Comparison of ENCODE assay signal across 15 mouse cellular contexts in the genomic region with DNA sequence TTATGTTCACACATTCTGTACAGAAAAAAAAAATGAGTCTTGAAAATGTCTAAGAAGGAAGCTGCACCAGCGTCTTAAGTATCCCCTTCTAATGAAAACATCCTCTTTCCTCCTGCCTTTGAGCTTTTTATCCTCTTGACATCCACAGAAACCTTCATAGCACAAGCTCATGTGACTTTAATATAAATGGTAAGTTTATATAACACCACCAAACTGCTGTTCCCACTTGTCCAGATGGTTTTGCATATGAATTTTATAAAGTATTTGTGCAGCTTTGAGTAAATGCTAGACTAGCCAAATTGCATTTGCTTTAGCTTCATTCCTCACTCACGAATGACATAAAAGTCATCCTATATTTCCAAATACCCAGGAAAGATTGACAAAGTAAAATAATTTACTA.
"Had no signal": no experiment of that assay in that cellular context is flagged by ENCODE, and none has a peak within 500 bp of the region (broad histone marks: within the 10 kb centered on the region; RNA-seq: fewer than 3 reads in every experiment).

No protein-coding gene starts in this region.

- H3K4me2 ChIP-seq: liver, embryonic 13.5 days; midbrain, embryonic 11.5 days; stomach, embryonic 15.5 days had no signal

- H3K4me3 ChIP-seq: liver, embryonic 13.5 days; stomach, embryonic 15.5 days had no signal

- H3K27me3 ChIP-seq: liver, embryonic 13.5 days; stomach, embryonic 15.5 days had no signal

- H3K4me1 ChIP-seq: liver, embryonic 13.5 days; stomach, embryonic 15.5 days had no signal

- H3K9me3 ChIP-seq: liver, embryonic 13.5 days; stomach, embryonic 15.5 days had no signal

- H3K27ac ChIP-seq: kidney, postnatal 0 days; liver, embryonic 13.5 days; stomach, embryonic 15.5 days had no signal

- H3K36me3 ChIP-seq: liver, embryonic 13.5 days; stomach, embryonic 15.5 days had no signal

- H3K9ac ChIP-seq: liver, embryonic 13.5 days; stomach, embryonic 15.5 days had no signal

- ATAC-seq: intestine, postnatal 0 days had no signal

- DNase-seq: kidney, adult 2 months; kidney, postnatal 25 days; liver, embryonic 13.5 days; lung, adult 2 months; lung, postnatal 14 days; lung, postnatal 4 days; midbrain, embryonic 14.5 days; right cerebral cortex, postnatal 25 days; spleen, adult 18-20 months; thymus, adult 18-20 months; thymus, postnatal 36 days had no signal
